Comparison of ENCODE assay signal across 16 mouse cellular contexts in the genomic region with DNA sequence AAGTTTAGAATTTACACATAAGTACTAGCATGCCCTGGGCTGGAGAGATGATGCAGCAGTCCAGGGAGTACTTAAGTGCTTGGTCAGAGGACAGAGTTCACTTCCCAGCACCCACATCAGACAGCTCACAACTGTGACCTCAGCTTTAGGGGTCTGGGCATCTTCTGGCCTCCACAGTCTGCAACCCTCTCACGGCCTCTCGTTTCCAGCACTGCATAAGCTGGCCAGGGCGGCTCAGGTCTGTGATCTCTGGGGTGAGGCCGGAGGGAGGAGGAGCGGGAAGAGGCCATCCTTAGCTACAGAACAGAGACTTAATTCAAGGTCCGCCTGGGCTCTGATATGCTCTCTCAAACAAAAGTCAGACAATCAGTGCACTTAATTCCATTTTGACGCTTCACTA.
"Had no signal": no experiment of that assay in that cellular context is flagged by ENCODE, and none has a peak within 500 bp of the region (broad histone marks: within the 10 kb centered on the region; RNA-seq: fewer than 3 reads in every experiment).

No protein-coding gene starts in this region.

- H3K4me3 ChIP-seq: left cerebral cortex, adult 2 months; limb, embryonic 10.5 days; liver, embryonic 15.5 days; midbrain, embryonic 15.5 days; neural tube, embryonic 13.5 days had no signal

- ATAC-seq: midbrain, embryonic 15.5 days had no signal

- H3K9ac ChIP-seq: liver, embryonic 15.5 days; midbrain, embryonic 15.5 days; neural tube, embryonic 13.5 days had no signal

- H3K27me3 ChIP-seq: liver, embryonic 15.5 days; midbrain, embryonic 15.5 days; neural tube, embryonic 13.5 days had no signal

- H3K4me1 ChIP-seq: midbrain, embryonic 15.5 days; neural tube, embryonic 13.5 days had no signal

- H3K27ac ChIP-seq: left cerebral cortex, adult 2 months; limb, embryonic 10.5 days; liver, embryonic 15.5 days; midbrain, embryonic 15.5 days; neural tube, embryonic 13.5 days; stomach, postnatal 0 days had no signal

- H3K9me3 ChIP-seq: limb, embryonic 10.5 days; liver, embryonic 15.5 days; midbrain, embryonic 15.5 days; neural tube, embryonic 13.5 days had no signal

- H3K36me3 ChIP-seq: limb, embryonic 10.5 days; liver, embryonic 15.5 days; midbrain, embryonic 15.5 days; neural tube, embryonic 13.5 days had no signal

- H3K4me2 ChIP-seq: liver, embryonic 11.5 days; liver, embryonic 15.5 days; midbrain, embryonic 11.5 days; midbrain, embryonic 15.5 days; neural tube, embryonic 13.5 days had no signal

- DNase-seq: kidney, adult 2 months; lung, adult 2 months; lung, postnatal 10 days; lung, postnatal 4 days; right cerebral cortex, adult 18-20 months; right cerebral cortex, postnatal 25 days; thymus, adult 18-20 months; thymus, postnatal 14 days had no signal
